Mouse (Mus musculus): ENCODE results near the gene 4930404N11Rik. TPM values are rescaled to one million over a fixed set of nuclear protein-coding genes. Genes with fewer than 3 reads are reported as not detected.

Gene 4930404N11Rik
- total and polyA plus RNA-seq, 3 experiments: 0.52 to 1.2 TPM; not detected in 1

GRCm38 (mm10) chr10:81354738-81355477, 10.7 kb downstream of the 4930404N11Rik start:
- Histone ChIP-seq H3K4me1 (ENCODE audit: insufficient read depth, low read depth, low read length) (peaks cover 76% of the 10 kb centered on the region), H3K9me3 (replicated peaks) (no peaks in the 10 kb centered on the region)
- no peak for ATAC-seq (ENCODE audit: extremely low read depth, insufficient number of reproducible peaks, low FRiP score, poor library complexity, severe bottlenecking)

GRCm38 (mm10) chr10:81351678-81352291, 13.8 kb downstream of the 4930404N11Rik start:
- no peaks in the 10 kb centered on the region for H3K9me3 ChIP-seq (replicated peaks)
- no peaks in the 10 kb centered on the region; the same call in 1 of the 2 replicates for H3K27me3 ChIP-seq (ENCODE audit: insufficient read depth, low read length)
- DNase-seq (ENCODE audit: low spot score): peak; percentile 68
- TF ChIP-seq CTCF (IDR thresholded peaks at IDR 0.05; ENCODE audit: low read depth, low read length) (no peak), GATA2 (IDR thresholded peaks at IDR 0.05; ENCODE audit: borderline replicate concordance, low read depth, low read length) (no peak), GATA1 (IDR thresholded peaks at IDR 0.05; ENCODE audit: borderline replicate concordance, low read length) (no peak), TAL1 (conservative IDR thresholded peaks at IDR 0.05; ENCODE audit: low read depth, low read length) (no peak), POLR2AphosphoS5 (IDR thresholded peaks at IDR 0.05; ENCODE audit: insufficient replicate concordance, low read depth, low read length) (no peak)
- peak overlapping the region; percentile 65 for H3K4me3 ChIP-seq (ENCODE audit: low read depth, low read length)
- no peak for ATAC-seq (ENCODE audit: extremely low read depth, insufficient number of reproducible peaks, low FRiP score, poor library complexity, severe bottlenecking)
- peaks cover 22% of the 10 kb centered on the region for H3K36me3 ChIP-seq (replicated peaks)
- peaks cover 76% of the 10 kb centered on the region for H3K4me1 ChIP-seq (ENCODE audit: insufficient read depth, low read depth, low read length)

More at GRCm38 (mm10) chr10:81354738-81355477, 10.7 kb downstream of the 4930404N11Rik start:
- H3K27me3 ChIP-seq (ENCODE audit: insufficient read depth, low read length): no peaks in the 10 kb centered on the region
- no peak overlapping the region for H3K4me3 ChIP-seq (ENCODE audit: low read depth, low read length)
- DNase-seq (ENCODE audit: low spot score): no peak
- no peak for TF ChIP-seq POLR2AphosphoS5 (IDR thresholded peaks at IDR 0.05; ENCODE audit: insufficient replicate concordance, low read depth, low read length)
- TF ChIP-seq TAL1 (conservative IDR thresholded peaks at IDR 0.05; ENCODE audit: low read depth, low read length): no peak
- no peak for TF ChIP-seq CTCF (IDR thresholded peaks at IDR 0.05; ENCODE audit: low read depth, low read length)
- TF ChIP-seq GATA2 (IDR thresholded peaks at IDR 0.05; ENCODE audit: borderline replicate concordance, low read depth, low read length): no peak
- TF ChIP-seq GATA1 (IDR thresholded peaks at IDR 0.05; ENCODE audit: borderline replicate concordance, low read length): no peak
- peaks cover 14% of the 10 kb centered on the region for H3K36me3 ChIP-seq (replicated peaks)

- ATAC-seq (ENCODE audit: extremely low read depth, insufficient number of reproducible peaks, low FRiP score, poor library complexity, severe bottlenecking) (peak; percentile 91), DNase-seq (ENCODE audit: low spot score) (peak; percentile 94)
- TF ChIP-seq TAL1 (conservative IDR thresholded peaks at IDR 0.05; ENCODE audit: low read depth, low read length) (no peak), CTCF (IDR thresholded peaks at IDR 0.05; ENCODE audit: low read depth, low read length) (peak; percentile 79)
- no peaks in the 10 kb centered on the region; the same call in 1 of the 2 replicates for H3K27me3 ChIP-seq (ENCODE audit: insufficient read depth, low read length)
- H3K36me3 ChIP-seq (replicated peaks): peaks cover 35% of the 10 kb centered on the region
- H3K4me1 ChIP-seq (ENCODE audit: insufficient read depth, low read depth, low read length): peaks cover 67% of the 10 kb centered on the region
- H3K9me3 ChIP-seq (replicated peaks): no peaks in the 10 kb centered on the region
- H3K4me3 ChIP-seq (ENCODE audit: low read depth, low read length): peak within 1 kb of the TSS; percentile 97
Measured at GRCm38 (mm10) chr10:81350351-81351063, 15.1 kb downstream of the 4930404N11Rik start, which contains the start of gene Hmg20b. TSS of gene Hmg20b (minus strand) at chr10:81350480.

- TF ChIP-seq POLR2AphosphoS5 (IDR thresholded peaks at IDR 0.05; ENCODE audit: insufficient replicate concordance, low read depth, low read length) (no peak), CTCF (IDR thresholded peaks at IDR 0.05; ENCODE audit: low read depth, low read length) (no peak), GATA1 (IDR thresholded peaks at IDR 0.05; ENCODE audit: borderline replicate concordance, low read length) (no peak), TAL1 (conservative IDR thresholded peaks at IDR 0.05; ENCODE audit: low read depth, low read length) (no peak), GATA2 (IDR thresholded peaks at IDR 0.05; ENCODE audit: borderline replicate concordance, low read depth, low read length) (no peak)
- peaks cover 40% of the 10 kb centered on the region for H3K36me3 ChIP-seq (replicated peaks)
- H3K27me3 ChIP-seq (ENCODE audit: insufficient read depth, low read length): no peaks in the 10 kb centered on the region; the same call in 1 of the 2 replicates
- ATAC-seq (ENCODE audit: extremely low read depth, insufficient number of reproducible peaks, low FRiP score, poor library complexity, severe bottlenecking) (no peak), DNase-seq (ENCODE audit: low spot score) (no peak)
- peaks cover 61% of the 10 kb centered on the region for H3K4me1 ChIP-seq (ENCODE audit: insufficient read depth, low read depth, low read length)
- peak overlapping the region; percentile 97 for H3K4me3 ChIP-seq (ENCODE audit: low read depth, low read length)
- no peaks in the 10 kb centered on the region for H3K9me3 ChIP-seq (replicated peaks)
Measured at GRCm38 (mm10) chr10:81349961-81350350, 15.7 kb downstream of the 4930404N11Rik start.

GRCm38 (mm10) chr10:81349146-81349545, 16.5 kb downstream of the 4930404N11Rik start:
- DNase-seq (ENCODE audit: low spot score) (peak; percentile 77), ATAC-seq (ENCODE audit: extremely low read depth, insufficient number of reproducible peaks, low FRiP score, poor library complexity, severe bottlenecking) (peak; percentile 65)
- no peaks in the 10 kb centered on the region for H3K9me3 ChIP-seq (replicated peaks)
- peaks cover 40% of the 10 kb centered on the region for H3K36me3 ChIP-seq (replicated peaks)
- peaks cover 54% of the 10 kb centered on the region for H3K4me1 ChIP-seq (ENCODE audit: insufficient read depth, low read depth, low read length)
- H3K27me3 ChIP-seq (ENCODE audit: insufficient read depth, low read length): no peaks in the 10 kb centered on the region; the same call in 1 of the 2 replicates
- TF ChIP-seq GATA2 (IDR thresholded peaks at IDR 0.05; ENCODE audit: borderline replicate concordance, low read depth, low read length) (no peak), POLR2AphosphoS5 (IDR thresholded peaks at IDR 0.05; ENCODE audit: insufficient replicate concordance, low read depth, low read length) (no peak), TAL1 (conservative IDR thresholded peaks at IDR 0.05; ENCODE audit: low read depth, low read length) (no peak), CTCF (IDR thresholded peaks at IDR 0.05; ENCODE audit: low read depth, low read length) (no peak), GATA1 (IDR thresholded peaks at IDR 0.05; ENCODE audit: borderline replicate concordance, low read length) (no peak)
- H3K4me3 ChIP-seq (ENCODE audit: low read depth, low read length): peak overlapping the region; percentile 97; the same call in 1 of the 2 replicates
